Mouse (Mus musculus) kidney, postnatal 14 days (tissue): ENCODE results near the gene Tnnt1.

Experiments used
- DNase-seq: peaks from one replicate; pipeline ENCODE4 v3.0.0; 2022; ENCODE audit warnings: mixed read lengths

Tnnt1 gene

DNA sequence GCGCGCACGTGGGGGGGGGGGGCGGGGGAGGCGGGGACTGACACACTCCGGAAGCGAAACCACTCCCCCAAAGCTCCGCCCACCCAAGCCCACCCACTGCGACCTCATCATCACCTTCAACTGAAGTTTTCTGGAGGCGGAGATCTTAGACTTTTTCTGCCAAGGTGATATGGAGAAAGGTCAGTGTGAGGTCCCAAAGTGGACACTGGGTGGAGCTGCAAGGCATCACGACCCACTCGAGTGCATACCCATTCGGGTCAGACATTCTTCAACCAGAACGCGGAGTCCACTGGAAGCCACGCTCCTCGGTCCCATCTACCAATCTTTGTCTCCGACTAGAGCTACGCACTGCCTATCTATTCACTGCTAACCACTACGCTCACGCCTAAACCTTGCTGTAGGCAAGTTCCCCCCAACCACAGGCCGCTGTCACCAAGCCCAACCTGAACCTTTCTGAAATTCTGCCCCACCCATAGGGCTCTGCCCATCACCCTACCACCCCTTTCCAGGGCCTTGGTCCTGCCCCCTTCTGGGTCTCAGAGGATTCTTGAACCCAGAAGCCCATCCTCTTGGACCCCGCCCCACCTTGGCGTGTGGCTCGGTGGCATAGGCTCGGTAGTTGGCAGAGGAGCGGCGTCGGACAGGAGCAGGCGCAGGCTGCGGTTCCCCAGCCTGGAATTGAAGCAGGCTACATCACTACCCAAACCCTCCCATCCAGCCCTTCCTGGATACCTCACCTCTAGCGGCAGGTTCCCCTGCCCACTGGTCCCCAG, 5.2 kb upstream of the Tnnt1 start:
- DNase-seq = no peak

DNA sequence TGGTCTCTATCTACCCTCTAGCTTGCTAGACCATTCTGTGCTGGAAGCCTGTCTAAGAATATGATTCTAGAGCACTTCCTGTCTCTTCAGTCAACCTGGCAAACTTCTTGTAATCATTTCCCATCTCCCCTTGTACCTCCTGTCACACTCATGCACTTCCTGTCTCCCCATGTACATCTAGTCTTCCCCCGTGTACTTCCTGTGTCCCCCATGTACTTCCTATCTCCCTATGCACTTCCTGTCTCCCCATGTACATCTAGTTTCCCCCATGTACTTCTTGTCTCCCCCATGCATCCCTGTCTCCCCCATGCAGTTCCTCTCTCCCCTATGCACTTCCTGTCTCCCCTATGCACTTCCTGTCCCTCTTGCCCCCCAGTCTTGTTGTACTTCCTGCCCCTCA, 2.3 kb upstream of the Tnnt1 start:
- no peak for DNase-seq

DNA sequence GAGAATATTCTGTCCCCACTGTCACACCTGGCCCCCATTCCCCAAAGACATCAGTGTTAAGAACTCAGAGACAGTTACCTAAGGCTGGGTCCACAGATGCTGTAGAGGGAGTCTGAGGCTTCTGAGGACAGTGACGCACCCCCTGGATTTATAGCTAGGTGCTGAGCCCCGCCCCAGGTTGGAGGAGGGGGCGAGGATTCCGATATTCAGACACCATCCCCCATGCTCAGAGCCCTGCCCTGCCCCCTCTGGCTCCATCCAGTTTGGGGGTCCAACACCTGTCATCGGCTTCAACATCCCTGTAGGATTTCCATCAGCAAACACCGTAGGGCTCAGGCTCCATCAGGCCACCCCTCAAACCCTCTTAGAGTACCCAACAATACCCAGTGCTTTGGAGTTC, 329 bp downstream of the Tnnt1 start:
- DNase-seq = no peak

DNA sequence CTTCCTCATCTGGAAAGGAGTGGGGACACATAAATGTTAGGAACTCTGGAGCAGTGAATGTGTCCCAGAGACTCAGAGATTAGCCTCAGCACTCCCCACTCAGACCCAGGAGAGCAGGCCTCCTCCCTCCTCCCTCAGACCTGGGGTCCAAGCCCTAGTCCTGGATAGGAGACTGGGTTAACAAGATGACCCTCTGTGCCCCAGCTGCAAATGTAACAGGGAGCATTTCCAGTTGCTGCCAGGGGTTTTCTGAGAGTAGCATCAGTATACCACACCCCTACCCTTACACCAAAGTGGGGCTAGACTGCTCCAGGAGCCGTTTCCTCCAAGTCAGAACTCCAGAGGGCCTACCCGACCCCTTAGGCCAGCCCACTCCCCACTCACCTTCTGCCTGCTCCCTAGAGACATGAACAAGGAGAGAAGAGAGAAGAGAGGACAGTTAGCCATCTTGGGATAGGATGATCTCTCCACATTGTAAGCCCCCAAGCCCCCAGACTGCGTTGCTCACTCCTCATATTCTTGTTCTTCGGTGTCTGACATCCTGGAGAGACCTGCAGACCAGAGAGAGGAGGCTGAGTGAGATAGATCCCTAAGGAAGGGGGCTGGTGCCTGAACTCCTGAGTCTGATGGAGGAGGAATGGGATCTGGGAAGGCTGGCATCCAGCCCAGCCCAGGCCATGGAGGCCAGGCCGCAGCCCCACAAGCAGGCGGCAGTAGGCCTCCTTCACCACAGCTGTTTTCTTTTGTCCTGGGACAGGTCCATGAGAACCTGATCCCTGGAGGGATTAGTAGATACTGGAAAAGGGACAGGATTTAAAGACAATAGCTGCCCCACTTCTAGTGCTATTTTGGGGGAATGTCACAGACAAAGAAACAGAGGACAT, 2.1 kb downstream of the Tnnt1 start:
- DNase-seq = no peak

DNA sequence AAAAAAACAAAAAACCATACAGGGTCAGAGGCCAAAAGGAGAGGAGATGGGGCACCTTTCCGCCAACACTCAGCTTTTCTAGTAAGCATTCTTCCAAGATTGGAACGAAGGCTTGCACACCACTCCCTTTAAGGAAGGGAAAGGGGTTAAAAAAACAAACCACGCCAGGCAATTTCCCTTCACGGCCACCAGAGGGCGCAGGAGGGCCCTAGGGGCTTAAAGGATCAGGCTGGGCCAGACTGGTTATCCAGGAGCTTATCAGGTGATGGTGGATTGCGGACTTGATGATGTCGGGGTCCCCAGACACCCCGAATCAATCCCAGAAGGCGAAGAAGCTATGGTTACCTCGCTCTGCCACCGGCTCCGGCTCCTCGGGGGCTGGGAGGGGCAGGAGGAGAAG, 2.9 kb downstream of the Tnnt1 start:
- DNase-seq = peak; percentile 42

DNA sequence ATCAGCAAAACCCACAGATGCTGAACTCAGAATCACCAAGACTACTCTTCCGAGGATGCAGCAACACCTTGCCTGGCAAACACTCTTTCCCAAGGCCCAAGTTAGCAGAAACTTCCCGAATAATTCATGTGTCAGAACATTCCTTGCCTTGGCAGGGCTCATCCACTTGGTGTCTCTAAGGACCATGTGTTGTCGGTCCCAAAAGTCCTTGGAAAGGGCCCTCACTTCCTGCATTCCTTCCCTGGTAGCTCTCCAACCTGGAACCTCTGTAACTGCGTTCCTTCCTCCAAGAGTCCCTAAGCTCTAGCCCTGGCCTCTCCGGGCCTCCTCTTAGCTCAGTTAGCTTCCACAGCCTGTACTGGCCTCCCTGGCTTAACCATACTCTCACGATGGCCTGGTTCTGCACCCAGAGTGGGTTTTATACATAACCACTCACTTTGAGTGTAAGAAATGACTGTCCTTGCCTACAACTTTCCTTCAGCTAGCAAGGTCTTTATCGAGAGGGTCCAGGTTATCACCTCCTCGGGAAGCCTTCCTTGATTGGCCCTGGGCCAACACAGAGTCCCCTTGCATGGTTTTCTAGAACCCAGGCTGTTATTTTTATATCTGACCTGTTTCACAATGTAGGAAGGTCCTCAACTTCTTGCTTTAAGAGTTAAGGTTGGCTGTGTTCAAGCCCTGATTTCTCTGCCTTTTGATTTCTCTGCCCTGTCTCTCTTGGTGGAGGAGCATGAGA, 4.5 kb downstream of the Tnnt1 start:
- no peak for DNase-seq

DNA sequence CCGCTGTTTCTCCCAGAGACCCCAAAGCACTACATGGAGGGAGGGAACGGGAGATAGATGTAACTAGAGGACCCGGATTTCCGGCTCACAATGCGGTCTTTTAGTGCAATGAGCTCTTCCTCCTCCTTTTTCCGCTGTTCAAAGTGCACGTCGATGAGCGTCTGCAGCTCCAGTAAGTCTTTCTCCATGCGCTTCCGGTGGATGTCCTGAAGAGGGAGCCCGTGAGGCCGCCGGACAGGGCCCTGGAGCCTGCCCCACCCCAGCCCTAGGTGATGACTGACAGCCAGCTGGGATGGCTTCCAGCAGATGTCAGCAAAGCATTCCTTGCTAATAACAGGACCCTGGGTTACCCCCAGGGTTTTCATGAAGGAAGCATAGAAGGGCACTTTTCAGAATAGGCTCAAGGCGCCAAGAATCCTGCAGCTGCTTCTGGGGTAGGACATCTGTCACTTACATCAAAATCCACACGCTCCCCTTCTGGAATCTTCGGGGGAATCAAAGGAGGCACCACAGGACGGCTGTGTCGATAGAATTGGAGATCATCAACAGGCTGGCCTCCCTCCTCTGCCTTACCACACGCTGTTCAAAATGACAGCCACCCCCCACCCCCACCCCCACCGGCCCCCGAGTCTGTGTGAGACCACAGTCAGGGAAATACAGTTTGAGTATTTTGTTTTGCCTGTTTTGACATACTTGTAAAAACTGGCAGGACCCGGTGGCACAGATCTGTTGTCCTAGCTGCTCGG, 6.1 kb downstream of the Tnnt1 start:
- DNase-seq = peak; percentile 84

DNA sequence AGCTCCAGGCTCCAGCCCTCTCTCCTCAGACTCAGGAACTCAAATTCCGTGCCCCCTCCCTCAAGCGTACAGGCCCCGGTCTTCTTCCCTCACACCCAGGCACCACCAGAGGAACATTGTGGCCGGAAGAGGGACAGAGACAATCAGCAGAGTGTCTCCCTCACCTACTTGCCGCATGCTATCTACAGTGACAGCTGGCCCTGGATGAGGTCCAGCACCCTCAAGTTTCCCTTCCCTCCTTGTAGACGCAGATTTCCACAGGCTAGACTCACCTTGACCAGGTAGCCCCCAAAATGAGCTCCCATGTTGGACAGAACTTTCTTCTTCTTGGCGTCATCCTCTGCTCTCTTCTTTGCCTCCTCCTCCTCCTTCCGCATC, 7.5 kb downstream of the Tnnt1 start:
- no peak for DNase-seq

DNA sequence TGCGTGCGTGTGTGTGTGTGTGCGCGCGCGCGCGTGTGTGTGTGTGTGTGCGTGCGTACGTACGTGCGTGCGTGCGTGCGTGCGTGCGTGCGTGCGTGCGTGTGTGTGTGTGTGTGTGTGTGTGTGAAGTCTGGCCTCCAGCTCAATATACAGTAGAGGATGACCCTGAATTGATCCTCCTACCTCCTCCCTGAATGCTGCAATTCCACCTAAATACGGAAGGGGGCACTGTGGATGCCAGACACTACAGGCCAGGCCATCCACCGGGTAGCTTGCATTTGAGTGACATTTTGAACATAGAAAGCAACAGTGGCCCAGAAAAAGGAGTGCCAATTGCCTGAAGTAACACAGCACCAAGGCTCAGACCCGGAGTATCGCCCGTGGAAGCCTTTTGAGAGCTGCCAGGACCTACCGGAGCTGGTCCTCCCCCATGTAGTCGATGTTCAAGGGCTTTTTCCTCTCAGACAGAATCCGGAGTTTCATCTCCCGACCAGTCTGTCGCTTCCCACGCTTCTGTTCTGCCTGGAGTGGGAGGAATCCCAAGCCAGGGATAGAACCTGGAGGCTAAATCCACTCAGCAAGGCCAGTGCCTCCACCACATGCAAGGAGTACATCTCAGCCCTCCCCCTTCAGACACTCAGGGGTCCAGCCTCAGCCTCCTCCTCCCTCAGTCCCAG, 8.0 kb downstream of the Tnnt1 start:
- no peak for DNase-seq

DNA sequence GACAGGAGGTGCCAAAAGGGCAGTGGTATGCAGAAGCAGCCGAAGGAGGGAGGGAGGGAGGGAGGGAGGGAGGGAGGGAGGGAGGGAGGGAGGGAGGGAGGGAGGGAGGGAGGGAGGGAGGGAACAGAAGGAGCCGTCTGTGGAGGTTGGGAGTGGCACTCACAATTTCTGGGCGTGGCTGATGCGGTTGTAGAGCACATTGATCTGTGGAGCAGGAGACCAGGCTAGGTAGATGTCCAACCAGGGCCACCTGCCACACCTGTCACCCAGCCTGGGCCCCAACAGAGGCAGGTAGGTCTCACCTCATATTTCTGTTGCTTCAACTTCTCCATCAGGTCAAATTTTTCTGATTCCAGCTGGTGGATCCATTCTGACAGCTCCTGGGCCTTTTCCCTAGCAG, 9.0 kb downstream of the Tnnt1 start:
- no peak for DNase-seq

DNA sequence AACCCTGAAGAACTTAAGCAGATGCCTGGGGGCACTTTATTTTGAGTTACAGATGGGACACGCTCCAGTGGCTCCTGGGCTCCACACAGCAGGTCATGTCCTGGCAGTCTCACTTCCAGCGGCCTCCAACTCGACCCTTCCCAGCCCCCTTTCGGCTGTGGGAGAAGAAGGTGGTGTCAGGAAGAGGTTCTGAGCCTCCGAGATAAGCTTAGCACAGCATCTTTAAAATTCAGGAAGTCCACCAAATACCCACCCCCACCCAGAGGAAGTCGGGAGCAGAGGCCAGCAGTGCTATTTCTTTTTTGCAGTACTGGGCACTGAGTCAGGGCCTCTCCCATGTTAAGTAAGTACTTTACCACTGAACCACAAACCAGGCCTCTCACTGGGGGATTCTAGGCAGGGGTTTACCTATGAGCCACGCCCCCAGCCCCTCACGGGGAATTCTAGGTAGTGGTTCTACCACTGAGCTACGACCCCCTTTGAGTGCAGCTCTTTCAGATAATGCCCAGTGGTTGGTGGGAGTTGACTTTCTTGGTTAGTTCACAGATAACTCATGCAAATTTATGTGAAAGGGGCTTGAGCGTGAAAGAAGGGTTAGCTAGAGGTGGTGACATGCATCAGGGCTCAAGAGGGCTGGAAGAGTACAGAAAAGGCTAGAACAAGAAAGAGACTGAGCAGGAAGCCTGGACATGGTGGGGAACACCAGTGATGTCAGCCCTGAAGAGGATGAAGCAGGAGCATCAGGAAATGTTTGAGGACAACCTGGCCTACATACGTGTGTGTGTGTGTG, 11.3 kb downstream of the Tnnt1 start:
- DNase-seq = no peak

DNA sequence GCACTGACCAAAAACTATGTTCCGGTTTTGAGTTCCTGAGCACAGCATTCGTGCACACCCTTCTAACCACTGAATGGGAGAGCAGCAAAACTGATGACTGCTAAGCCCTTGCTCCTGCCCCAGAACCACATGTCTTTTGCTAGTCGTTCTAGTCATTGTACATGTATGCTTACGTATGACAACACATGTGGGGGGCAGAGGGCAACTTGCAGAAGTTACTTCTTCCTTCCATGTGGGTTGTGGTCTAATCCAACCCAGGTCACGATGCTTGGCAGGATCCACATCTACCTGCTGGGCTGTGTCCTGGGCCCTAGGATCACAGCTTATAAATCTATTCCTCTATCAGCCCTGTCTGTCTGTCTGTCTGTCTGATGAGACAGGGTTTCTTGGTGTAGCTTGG, 12.3 kb downstream of the Tnnt1 start:
- DNase-seq = no peak

DNA sequence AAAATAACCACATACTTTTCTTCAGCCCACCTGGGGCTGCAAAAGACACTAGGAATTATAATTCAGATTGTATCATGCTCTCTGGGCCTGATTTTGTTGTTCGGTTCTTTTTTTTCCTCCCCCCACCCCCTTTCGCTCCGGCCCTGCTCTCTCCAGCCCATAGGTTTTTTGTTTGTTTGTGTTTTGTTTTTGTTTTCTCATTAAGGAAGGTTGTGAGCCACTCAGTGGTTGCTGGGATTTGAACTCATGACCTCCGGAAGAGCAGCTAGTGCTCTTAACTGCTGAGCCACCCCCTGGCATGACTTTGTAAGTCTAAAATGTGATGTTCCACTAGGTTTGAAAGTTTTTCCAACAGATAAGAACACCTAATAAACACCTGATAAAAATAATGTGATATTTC, 13.1 kb downstream of the Tnnt1 start:
- DNase-seq = no peak

DNA sequence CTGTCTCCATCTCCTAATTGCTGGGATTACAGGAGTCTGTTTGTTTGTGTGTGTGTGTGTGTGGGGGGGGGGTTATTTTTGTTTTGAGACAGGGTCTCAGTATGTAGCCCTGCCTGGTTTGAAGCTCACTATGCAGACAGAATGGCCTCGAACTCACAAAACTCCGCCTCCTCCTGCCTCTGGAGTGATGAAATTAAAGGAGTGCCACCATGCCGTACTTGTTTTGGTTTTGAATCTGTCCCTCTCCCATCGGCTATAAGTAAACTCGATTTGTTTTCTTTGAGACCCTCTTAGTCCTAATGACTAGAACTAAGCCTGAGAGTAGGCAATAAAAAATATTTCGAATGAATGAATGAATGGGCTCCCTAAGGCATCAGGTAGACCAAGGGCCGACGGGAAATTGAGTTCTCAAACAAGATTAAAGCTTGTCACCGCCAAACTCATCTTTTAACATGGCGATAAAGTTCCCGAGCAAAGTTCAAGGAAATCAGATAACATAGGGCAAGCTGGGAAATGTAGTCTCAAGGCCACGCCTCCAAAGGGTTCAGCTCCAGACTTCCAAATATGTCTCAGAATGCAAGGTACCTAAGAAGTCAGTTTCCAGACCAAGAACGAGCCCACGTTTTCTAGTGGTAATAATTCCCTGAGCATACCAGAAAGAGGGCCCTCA, 13.6 kb downstream of the Tnnt1 start:
- peak; percentile 66 for DNase-seq

DNA sequence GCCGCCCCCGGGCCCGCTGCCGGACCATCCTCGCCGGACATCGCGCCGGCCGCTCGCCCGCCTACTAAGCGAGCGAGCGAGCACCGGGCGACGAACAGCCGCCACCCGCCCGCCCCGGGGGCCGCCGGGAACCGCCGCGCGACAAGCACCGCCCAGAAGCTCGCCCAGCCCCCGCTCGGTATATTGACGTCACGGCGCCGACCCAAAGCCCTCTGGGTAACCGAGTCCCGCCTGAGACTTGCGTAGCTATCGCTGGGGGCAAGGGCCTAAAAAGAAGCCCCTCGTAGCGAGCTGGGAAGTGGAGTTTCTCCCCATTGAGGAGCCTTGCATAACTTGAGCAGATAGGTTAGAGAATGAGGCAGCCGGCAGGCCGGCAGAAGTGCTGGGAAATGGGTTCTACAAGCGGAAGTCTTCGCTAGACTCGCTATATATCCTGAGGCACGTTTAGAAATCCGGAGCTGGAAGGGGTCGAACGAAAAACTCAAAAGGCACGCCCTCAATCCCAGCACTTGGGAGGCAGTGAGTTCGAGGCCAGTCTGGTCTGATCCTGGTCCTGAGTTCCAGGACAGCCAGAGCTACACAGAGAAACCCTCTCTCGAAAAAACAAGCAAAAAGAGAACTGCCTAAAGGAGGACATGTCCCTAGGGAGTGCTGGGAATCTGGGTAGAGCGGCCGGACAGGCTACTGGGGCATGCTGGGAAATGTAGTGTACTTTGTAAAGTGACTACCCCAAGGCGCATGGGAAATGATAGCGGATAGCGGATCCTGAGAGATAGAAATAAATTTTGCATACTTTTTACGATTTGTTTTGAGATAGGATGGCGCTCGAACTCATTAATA, 14.4 kb downstream of the Tnnt1 start, which contains the start of gene Ppp1r12c:
Ppp1r12c (minus strand) TSS at position 123 of the 840 bp plus-strand sequence.
- peak; percentile 96 for DNase-seq

DNA sequence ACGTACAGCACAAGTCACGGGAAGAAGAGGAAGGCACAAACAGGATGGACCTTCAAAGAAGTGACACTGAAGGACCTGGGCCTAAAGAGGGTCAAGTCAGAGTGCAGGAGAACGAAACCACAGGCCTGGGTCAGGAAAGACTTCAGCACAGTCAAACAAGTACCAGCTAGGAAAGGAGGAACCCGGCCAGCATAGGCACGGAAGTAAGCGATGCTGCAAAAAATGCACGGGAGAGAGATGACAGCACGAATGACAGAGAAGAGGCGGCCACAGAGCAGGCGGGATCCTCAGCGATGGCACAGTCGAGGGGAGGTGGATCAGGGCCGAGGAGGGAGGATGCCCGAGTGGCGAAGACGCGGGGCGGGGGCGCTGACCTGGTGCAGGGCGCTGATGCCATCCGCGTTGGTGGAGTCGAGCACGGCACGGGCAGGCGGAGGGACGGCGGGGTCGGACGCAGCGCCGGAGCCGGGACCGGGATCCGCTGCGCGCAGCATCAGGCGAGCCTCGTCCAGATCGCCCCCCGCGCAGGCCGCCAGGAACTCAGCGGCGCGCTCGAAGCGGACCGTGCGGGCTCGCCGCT, 15.2 kb downstream of the Tnnt1 start:
- DNase-seq = peak; percentile 59

DNA sequence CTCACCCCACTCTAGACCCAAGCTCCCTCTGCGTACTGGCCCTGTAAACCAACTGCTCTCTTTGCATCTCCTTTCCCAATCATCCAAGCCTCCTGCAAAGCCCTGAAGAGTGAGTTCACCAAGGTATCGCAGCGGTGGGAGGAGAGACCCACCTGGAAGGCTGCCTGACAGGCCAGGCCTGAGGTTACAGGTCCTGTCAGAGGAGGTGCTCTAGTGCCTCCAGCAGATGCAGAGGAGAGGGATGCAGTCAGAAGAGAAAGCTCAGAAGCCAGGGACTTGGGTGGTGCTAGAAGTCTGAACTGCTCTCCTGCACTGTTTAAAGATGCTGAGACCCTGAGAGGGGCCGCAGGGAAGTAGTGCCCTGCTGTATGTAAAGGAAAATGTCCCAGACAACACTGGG, 17.1 kb downstream of the Tnnt1 start:
- DNase-seq = no peak

DNA sequence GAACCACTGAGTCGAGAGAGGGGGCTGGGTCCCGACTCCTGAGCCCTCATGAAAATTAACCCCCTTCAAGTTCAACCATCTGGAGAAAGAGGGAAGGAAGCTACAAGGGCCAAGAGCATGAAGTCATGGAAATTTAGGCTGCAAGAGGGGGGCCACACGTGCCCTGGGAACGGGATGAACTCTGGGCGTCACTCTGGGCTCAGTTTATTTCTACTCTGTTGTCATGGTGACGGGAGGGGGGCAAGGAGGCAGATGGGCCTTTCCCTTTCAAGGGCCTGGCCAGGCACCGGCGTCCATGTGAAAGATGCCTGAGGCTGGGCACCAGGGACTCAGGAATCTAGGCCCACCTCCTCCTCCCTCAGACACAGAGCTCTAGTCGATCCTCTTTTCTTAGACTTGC, 17.9 kb downstream of the Tnnt1 start:
- peak; percentile 75 for DNase-seq

DNA sequence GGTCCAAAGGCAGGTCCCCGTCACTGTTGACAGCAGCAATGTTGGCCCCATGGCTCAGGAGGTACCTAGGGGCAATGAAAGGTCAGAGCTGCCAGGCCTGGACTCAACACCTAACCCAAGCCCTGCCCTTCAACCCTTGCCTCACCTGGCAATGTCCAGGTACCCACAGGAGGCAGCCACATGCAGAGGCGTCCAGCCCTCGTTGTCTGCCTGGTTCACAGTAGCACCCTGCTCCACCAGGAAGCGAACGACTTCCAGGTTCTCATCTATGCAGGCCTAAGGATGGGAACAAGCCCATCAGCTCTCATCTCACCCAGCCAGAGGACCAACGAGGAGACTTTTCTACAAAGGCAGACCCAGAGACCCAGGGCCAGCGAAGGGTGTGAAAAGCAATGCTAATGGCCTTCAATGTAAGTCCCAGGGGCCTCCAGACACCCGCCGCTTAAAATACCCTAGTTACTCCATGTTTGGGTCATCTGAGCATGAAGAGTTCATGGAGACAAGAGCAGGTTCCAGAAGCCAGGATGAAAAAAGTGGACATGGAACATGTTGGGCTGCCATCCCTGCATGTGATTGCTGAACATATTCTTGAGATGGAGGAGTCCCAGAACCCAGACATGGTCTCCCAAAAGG, 18.8 kb downstream of the Tnnt1 start:
- DNase-seq = no peak
